Mouse (Mus musculus) B cell, adult 67 days (primary cell): Measurements from ENCODE around the gene Rtel1. TPM values are rescaled to one million over a fixed set of nuclear protein-coding genes. Genes with fewer than 3 reads are reported as not detected.

Experiments
- total RNA-seq, 2 experiments: library from RNA; stranded (reverse); gene quantifications; 4 replicates each; pipeline ENCODE4 v1.2.4; 2023

Rtel1 gene
- total RNA-seq = 100 to 1,000 TPM; 109 to 136 TPM

DNA sequence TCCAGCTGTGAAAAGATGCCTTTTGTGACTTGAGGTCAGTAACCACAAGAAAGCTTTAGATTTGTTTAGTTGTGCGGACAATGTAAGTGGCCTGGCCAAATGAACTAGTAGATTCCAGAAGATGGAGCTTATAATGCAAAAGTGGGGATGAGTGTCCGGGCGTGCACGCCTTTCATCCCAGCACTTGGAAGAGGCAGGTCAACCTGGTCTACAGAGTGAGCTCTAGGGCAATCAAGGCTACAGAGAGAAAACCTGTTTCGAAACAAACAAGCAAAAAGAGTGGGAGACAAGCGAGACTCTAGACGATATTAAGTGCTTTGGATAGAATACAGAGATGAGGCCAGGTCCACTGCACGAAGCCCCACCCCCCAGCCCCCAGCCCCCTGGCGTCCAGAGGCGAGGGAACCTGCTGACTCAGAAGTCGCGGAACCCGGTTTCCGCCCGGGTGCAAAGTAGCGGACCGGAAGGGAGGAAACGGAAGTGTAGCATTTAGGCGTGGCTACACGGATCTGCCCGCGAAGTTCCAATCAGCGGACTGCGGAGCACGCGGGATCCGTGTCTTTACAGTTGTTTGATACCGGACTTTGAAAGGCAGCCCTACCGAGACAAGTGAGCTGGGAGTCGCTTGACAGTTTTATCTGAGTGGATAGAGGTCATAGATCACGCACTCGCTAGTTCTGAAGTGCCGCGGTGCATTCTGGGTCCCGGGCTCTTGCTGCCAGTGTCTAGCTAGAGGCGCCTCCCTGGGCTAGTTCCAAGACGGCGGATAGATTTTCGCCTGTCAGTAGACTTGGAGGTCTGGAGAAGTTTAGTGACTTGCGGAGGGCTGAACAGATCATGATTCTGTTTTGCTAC, at the start of gene Rtel1:
TSS of gene Rtel1 (plus strand) at position 492 of the 855 bp plus-strand sequence.

GRCm38 (mm10) chr2:181287958-181288350, 31.6 kb upstream of the Rtel1 start, which contains the start of gene Gmeb2:
TSS of gene Gmeb2 (minus strand) at chr2:181288035.

DNA sequence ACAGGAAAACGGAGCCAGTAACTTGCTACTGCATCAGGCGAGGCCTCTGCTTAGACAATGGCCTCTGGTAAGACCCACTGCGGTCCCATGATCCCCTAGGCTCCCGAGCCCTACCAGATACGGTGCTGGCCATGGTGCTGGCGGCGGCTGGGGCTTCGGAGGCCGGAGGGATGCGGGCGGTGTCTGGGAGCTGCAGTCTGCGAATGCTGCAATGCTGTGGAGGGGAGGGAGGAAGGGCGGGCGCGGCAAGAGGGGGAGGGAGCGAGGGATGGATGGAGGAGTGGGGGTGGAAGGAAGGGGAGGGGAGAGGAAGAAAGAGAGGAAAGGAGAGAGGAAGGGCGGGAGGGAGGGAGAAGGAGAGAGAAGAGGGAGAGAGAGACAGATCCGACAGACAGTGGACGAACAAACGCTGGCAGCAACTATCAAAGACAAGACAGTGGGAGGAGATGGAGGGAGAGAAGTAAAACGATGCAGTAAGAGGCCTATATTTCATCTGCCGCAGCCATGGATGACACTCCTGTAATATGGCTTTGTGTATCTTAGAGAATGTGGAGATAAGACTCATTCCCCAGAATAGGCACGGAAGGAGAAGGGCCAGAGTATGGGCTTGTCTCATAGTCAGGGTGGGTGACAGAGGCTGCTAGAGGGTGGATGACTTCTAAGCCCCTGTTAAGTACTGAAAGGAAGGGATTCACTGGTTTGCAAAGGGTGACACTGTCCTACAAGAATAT, 5.3 kb upstream of the Rtel1 start, which contains the start of gene Stmn3:
TSS of gene Stmn3 (minus strand) at position 421 of the 731 bp plus-strand sequence.

GRCm38 (mm10) chr2:181364860-181365596, 45.5 kb downstream of the Rtel1 start, which contains the start of the genes Zgpat and Arfrp1:
TSS of gene Zgpat (plus strand) at chr2:181364928.
TSS of gene Arfrp1 (minus strand) at chr2:181365404.

DNA sequence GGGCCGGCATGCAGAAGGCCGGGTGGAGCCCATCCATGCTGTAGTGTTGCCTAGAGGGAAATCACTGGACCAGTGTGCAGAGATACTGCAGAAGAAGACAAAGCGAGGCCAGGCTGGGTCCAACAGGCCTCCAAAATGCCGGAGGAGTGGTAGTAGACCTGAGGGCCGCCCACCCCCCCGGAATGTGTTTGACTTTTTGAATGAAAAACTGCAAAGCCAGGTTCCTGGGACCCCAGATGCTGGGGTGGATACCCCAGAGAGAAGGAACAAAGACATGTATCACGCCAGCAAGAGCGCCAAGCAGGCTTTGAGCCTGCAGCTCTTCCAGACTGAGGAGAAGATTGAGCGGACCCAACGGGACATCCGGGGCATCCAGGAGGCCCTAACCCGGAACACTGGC, 60.2 kb downstream of the Rtel1 start, which contains the start of gene Lime1:
TSS of gene Lime1 (plus strand) at position 301 of the 400 bp plus-strand sequence.

Other genes starting within 250 kb of the Rtel1 start
- gene Kcnq2, start 184.4 kb upstream of the Rtel1 start, total RNA-seq = not detected
- gene Eef1a2, start 162.7 kb upstream of the Rtel1 start, total RNA-seq = not detected
- gene Ppdpf, start 132.5 kb upstream of the Rtel1 start, total RNA-seq = 100 to 1,000 TPM; 177 to 221 TPM
- under 1 TPM; 0.44 to 0.52 TPM for gene Ptk6, start 117.0 kb upstream of the Rtel1 start, total RNA-seq
- 1 to 10 TPM; 3.5 to 5.3 TPM for gene Srms, start 106.6 kb upstream of the Rtel1 start, total RNA-seq
- gene Fndc11, start 99.7 kb upstream of the Rtel1 start, total RNA-seq = under 1 TPM; 0.65 to 0.78 TPM
- gene Helz2, start 77.7 kb upstream of the Rtel1 start, total RNA-seq = 100 to 1,000 TPM; 341 to 430 TPM
- gene Gmeb2, start 31.7 kb upstream of the Rtel1 start, total RNA-seq = 10 to 100 TPM; 52.0 to 60.7 TPM
- gene Stmn3, start 5.2 kb upstream of the Rtel1 start, total RNA-seq = not detected
- gene Zgpat, start 45.2 kb downstream of the Rtel1 start, total RNA-seq = 10 to 100 TPM; 83.0 to 85.7 TPM
- gene Arfrp1, start 45.7 kb downstream of the Rtel1 start, total RNA-seq = 100 to 1,000 TPM in 1 of 2 experiments, 10 to 100 TPM in 1; 92.9 to 100 TPM
- 10 to 100 TPM; 62.3 to 74.9 TPM for gene Lime1, start 60.3 kb downstream of the Rtel1 start, total RNA-seq
- gene Zbtb46, start 139.7 kb downstream of the Rtel1 start, total RNA-seq = 1 to 10 TPM in 1 of 2 experiments, under 1 TPM in 1; 0.83 to 2.2 TPM
- gene Abhd16b, start 173.5 kb downstream of the Rtel1 start, total RNA-seq = not detected
- 10 to 100 TPM; 83.2 to 83.7 TPM for gene Tpd52l2, start 177.4 kb downstream of the Rtel1 start, total RNA-seq
- gene Dnajc5, start 200.7 kb downstream of the Rtel1 start, total RNA-seq = 100 to 1,000 TPM; 134 to 138 TPM